In the genomic region with DNA sequence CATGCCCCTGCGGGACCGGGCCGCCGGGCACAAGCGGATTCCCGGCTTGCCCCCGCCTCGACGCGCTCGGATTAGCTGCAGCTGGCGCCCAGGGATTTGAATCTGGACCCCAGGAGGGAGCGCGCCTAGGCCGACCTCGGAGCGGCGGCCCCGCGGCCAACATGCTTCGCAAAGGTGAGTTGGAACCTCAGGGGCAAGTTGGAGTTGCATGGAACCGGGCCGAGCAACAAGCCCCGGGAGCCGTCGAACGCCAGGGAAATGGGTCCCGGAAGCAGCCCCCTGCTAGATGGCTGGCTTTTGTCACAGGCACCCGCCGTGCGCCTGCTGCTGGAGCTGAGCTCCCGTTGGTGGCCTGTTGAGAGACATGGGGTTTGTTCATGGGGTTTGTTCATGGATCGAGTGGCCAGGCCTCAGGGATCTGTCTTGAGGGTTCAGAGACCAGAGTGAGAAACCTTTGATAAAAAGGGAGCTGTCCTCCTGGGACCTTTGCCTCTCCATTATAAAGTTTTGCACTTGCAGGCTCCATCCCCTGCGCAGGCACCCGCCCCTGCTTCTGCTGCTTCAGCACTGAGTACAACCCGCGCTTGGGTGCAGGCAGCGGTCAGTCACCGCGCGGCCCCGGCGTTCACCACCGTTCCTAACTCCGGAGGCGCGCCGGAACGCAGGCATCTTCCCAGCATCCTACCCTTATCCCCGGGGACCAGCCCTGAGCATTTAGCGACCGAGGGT, we compare ENCODE assay signal across 8 mouse cellular contexts. TPM values are rescaled to one million over a fixed set of nuclear protein-coding genes. Genes with fewer than 3 reads are reported as not detected.
DNase-seq lines count a peak whose midpoint lies in the region; ATAC-seq lines count a peak whose summit lies in the region.

No protein-coding gene starts in this region.

- H3K9me3 ChIP-seq in kidney, embryonic 14.5 days (ENCODE audit: control insufficient read depth, low read length) = no peaks in the 10 kb centered on the region
- H3K9me3 ChIP-seq in heart, embryonic 10.5 days = no peaks in the 10 kb centered on the region

- under 1% methylated on average over 52 of the region's 52 CpGs for WGBS in kidney, embryonic 14.5 days
- WGBS in heart, embryonic 10.5 days = under 1% methylated on average over 52 of the region's 52 CpGs

- H3K9ac ChIP-seq in kidney, embryonic 14.5 days (ENCODE audit: low read depth, low read length) = peak overlapping the region; percentile 59

- H3K4me2 ChIP-seq in kidney, embryonic 14.5 days (replicated peaks; ENCODE audit: low read depth, low read length) = peak overlapping the region; percentile 87

- peak overlapping the region; percentile 55 for H3K4me3 ChIP-seq in kidney, embryonic 14.5 days (ENCODE audit: low read length)
- peak overlapping the region; percentile 76 for H3K4me3 ChIP-seq in heart, embryonic 10.5 days

- peaks cover 46% of the 10 kb centered on the region for H3K27me3 ChIP-seq in kidney, embryonic 14.5 days (ENCODE audit: control insufficient read depth, insufficient read depth, low read length)
- peaks cover 82% of the 10 kb centered on the region for H3K27me3 ChIP-seq in heart, embryonic 10.5 days (ENCODE audit: insufficient read depth, poor library complexity, severe bottlenecking)

- H3K36me3 ChIP-seq in kidney, embryonic 14.5 days (ENCODE audit: control insufficient read depth, insufficient read depth, low read length) = no peaks in the 10 kb centered on the region
- H3K36me3 ChIP-seq in heart, embryonic 10.5 days = no peaks in the 10 kb centered on the region

- no peak overlapping the region for H3K27ac ChIP-seq in kidney, embryonic 14.5 days (ENCODE audit: low read depth, low read length)
- peak overlapping the region; percentile 87 for H3K27ac ChIP-seq in heart, embryonic 10.5 days

- ATAC-seq in kidney, embryonic 14.5 days (ENCODE audit: low FRiP score, low TSS enrichment) = no peak; the same call in 1 of the 2 replicates
- ATAC-seq in granulocyte monocyte progenitor cell, adult 5-6 weeks (replicated peaks; ENCODE audit: poor library complexity, severe bottlenecking) = no peak

- DNase-seq in kidney, adult 11 months = no peak
- peak; percentile 58 for DNase-seq in adrenal gland, postnatal 10 days
- no peak for DNase-seq in heart, embryonic 10.5 days (ENCODE audit: low spot score)
- DNase-seq in kidney, postnatal 25 days = peak; percentile 51 to 68
- peak; percentile 63 for DNase-seq in neural tube, embryonic 10.5 days (ENCODE audit: extremely low spot score, low spot score)
- DNase-seq in left cerebral cortex, adult 11 months (ENCODE audit: low spot score) = no peak

- H3K4me1 ChIP-seq in kidney, embryonic 14.5 days (ENCODE audit: control insufficient read depth, insufficient read depth, low read length) = peaks cover 25% of the 10 kb centered on the region
- peaks cover 60% of the 10 kb centered on the region for H3K4me1 ChIP-seq in heart, embryonic 10.5 days

RNA-seq across cellular contexts. Expression of gene Rtn4rl1, which starts 0.7 kb away (rescaled TPM):
- polyA plus RNA-seq in kidney, embryonic 14.5 days (2014; fragmentation: Nextera tagmentation; extraction: Ambion mirVana) = 2.7 and 4.2 TPM in 2 replicates
- 10 to 100 TPM; 25.2 to 27.8 TPM for total RNA-seq in adrenal gland, postnatal 10 days (2021)
- 9.7 and 16.6 TPM in 2 replicates for polyA plus RNA-seq in heart, embryonic 10.5 days (2016; fragmentation: Nextera tagmentation; extraction: Ambion mirVana)
- 0.37 and 1.0 TPM in 2 replicates for total RNA-seq in granulocyte monocyte progenitor cell, adult 5-6 weeks (2014; fragmentation: Nextera tagmentation)
- total RNA-seq in granulocyte monocyte progenitor cell, adult 5-6 weeks (2017) = 0.15 TPM in 1 of 2 replicates, not detected in the other

RNA-seq across cellular contexts. Expression of gene Dph1, which starts 3.2 kb away (rescaled TPM):
- 25.7 and 29.2 TPM in 2 replicates for polyA plus RNA-seq in kidney, embryonic 14.5 days (2014; fragmentation: Nextera tagmentation; extraction: Ambion mirVana)
- total RNA-seq in adrenal gland, postnatal 10 days (2021) = 10 to 100 TPM; 23.1 to 24.2 TPM
- 26.8 and 28.0 TPM in 2 replicates for polyA plus RNA-seq in heart, embryonic 10.5 days (2016; fragmentation: Nextera tagmentation; extraction: Ambion mirVana)
- 7.6 and 17.1 TPM in 2 replicates for total RNA-seq in granulocyte monocyte progenitor cell, adult 5-6 weeks (2014; fragmentation: Nextera tagmentation)
- 8.9 and 10.6 TPM in 2 replicates for total RNA-seq in granulocyte monocyte progenitor cell, adult 5-6 weeks (2017)

RNA-seq across cellular contexts. Expression of gene Ovca2, which starts 15.7 kb away (rescaled TPM):
- 33.3 and 33.4 TPM in 2 replicates for polyA plus RNA-seq in kidney, embryonic 14.5 days (2014; fragmentation: Nextera tagmentation; extraction: Ambion mirVana)
- total RNA-seq in adrenal gland, postnatal 10 days (2021) = 10 to 100 TPM; 13.5 to 18.1 TPM
- polyA plus RNA-seq in heart, embryonic 10.5 days (2016; fragmentation: Nextera tagmentation; extraction: Ambion mirVana) = 24.0 and 29.0 TPM in 2 replicates
- 17.1 and 20.1 TPM in 2 replicates for total RNA-seq in granulocyte monocyte progenitor cell, adult 5-6 weeks (2014; fragmentation: Nextera tagmentation)
- total RNA-seq in granulocyte monocyte progenitor cell, adult 5-6 weeks (2017) = 16.1 and 16.4 TPM in 2 replicates

RNA-seq across cellular contexts. Expression of gene Hic1, which starts 25.0 kb away (rescaled TPM):
- 16.9 and 26.6 TPM in 2 replicates for polyA plus RNA-seq in kidney, embryonic 14.5 days (2014; fragmentation: Nextera tagmentation; extraction: Ambion mirVana)
- 10 to 100 TPM; 23.6 to 24.5 TPM for total RNA-seq in adrenal gland, postnatal 10 days (2021)
- 1.9 and 2.1 TPM in 2 replicates for polyA plus RNA-seq in heart, embryonic 10.5 days (2016; fragmentation: Nextera tagmentation; extraction: Ambion mirVana)
- not detected in 2 replicates for total RNA-seq in granulocyte monocyte progenitor cell, adult 5-6 weeks (2014; fragmentation: Nextera tagmentation)
- not detected in 2 replicates for total RNA-seq in granulocyte monocyte progenitor cell, adult 5-6 weeks (2017)

Comparison
In these comparisons a context has a peak if more than half of its experiments do, and no peak if none do; other contexts are left out.
1. DNase-seq: peak in adrenal gland, postnatal 10 days (single experiment), kidney, postnatal 25 days (2 of 2) and neural tube, embryonic 10.5 days (single experiment); none in kidney, adult 11 months (single experiment), heart, embryonic 10.5 days (single experiment) and left cerebral cortex, adult 11 months (single experiment).
2. RNA of gene Rtn4rl1, which starts 0.7 kb away (total RNA-seq): 25.2 to 27.8 TPM in adrenal gland, postnatal 10 days; 0.15 to 1.0 TPM in granulocyte monocyte progenitor cell, adult 5-6 weeks; every median in the first group is over 10 times any median in the second.